Mouse (Mus musculus): ENCODE measurements around the gene Itpkb. TPM values are rescaled to one million over a fixed set of nuclear protein-coding genes. Genes with fewer than 3 reads are reported as not detected.

Itpkb gene
- total and polyA plus RNA-seq, 3 experiments: 4.2 to 14.4 (median 10.6) TPM

GRCm38 (mm10) chr1:180362844-180363243 lies 32.6 kb downstream of the Itpkb start:
- in situ Hi-C loops (cut with MboI; ENCODE audit: low pct_ligation_motif_present, low pct_unique_long_range_greater_than_20kb, low sequenced_read_pairs) (no loop called here), dilution Hi-C loops (cut with MboI; ENCODE audit: extremely low pct_ligation_motif_present, extremely low pct_unique_long_range_greater_than_20kb, low sequenced_read_pairs) (no loop called here)
- Histone ChIP-seq H3K27me3 (replicated peaks) (no peaks in the 10 kb centered on the region), H3K36me3 (replicated peaks in 1 of 2; ENCODE audit: control insufficient read depth in 1 of 2, insufficient read depth in 1 of 2, low read length in 1 of 2) (peaks cover 3 to 43% of the 10 kb centered on the region in 2 experiments), H3K4me1 (ENCODE audit: control insufficient read depth in 1 of 2, insufficient read depth in 2 of 2) (peaks cover 29 to 79% of the 10 kb centered on the region in 2 experiments), H3K79me2 (replicated peaks; ENCODE audit: control insufficient read depth, extremely low read depth, insufficient read depth, poor library complexity, severe bottlenecking) (no peaks in the 10 kb centered on the region), H3K4me2 (ENCODE audit: insufficient read depth, low read depth, poor library complexity, severe bottlenecking) (no peak overlapping the region), H3K9ac (ENCODE audit: insufficient read depth, low read depth) (no peak overlapping the region), H3K9me3 (replicated peaks; ENCODE audit: low read length) (no peaks in the 10 kb centered on the region), H3K27ac (ENCODE audit: insufficient read depth, low read depth) (no peak overlapping the region), H3K4me3 (replicated peaks in 1 of 3; ENCODE audit: low read depth in 2 of 3, low read length in 2 of 3, poor library complexity in 1 of 3) (no peak overlapping the region)
- no peak for DNase-seq (ENCODE audit: extremely low read depth)
- no peak for TF ChIP-seq MYC (IDR thresholded peaks at IDR 0.05; ENCODE audit: low read depth, low read length)
- no peak for TF ChIP-seq EP300 (IDR thresholded peaks at IDR 0.05; ENCODE audit: low read length)
- no peak for TF ChIP-seq ZC3H11A (IDR thresholded peaks at IDR 0.05; ENCODE audit: low read depth, low read length)
- no peak for TF ChIP-seq TBP (conservative IDR thresholded peaks at IDR 0.05; ENCODE audit: low read depth, low read length)
- TF ChIP-seq MAZ (IDR thresholded peaks at IDR 0.05; ENCODE audit: low read depth, low read length): no peak
- no peak for TF ChIP-seq E2F4 (IDR thresholded peaks at IDR 0.05; ENCODE audit: insufficient replicate concordance, low read depth, low read length)
- TF ChIP-seq GABPA (IDR thresholded peaks at IDR 0.05; ENCODE audit: insufficient replicate concordance, low read depth, low read length): no peak
- no peak for TF ChIP-seq CHD2 (IDR thresholded peaks at IDR 0.05; ENCODE audit: low read length)
- no peak for TF ChIP-seq HCFC1 (IDR thresholded peaks at IDR 0.05; ENCODE audit: low read depth, low read length)
- TF ChIP-seq JUND (conservative IDR thresholded peaks at IDR 0.05; ENCODE audit: low read depth, low read length): no peak
- no peak for TF ChIP-seq NRF1 (IDR thresholded peaks at IDR 0.05; ENCODE audit: low read depth, low read length)

DNA sequence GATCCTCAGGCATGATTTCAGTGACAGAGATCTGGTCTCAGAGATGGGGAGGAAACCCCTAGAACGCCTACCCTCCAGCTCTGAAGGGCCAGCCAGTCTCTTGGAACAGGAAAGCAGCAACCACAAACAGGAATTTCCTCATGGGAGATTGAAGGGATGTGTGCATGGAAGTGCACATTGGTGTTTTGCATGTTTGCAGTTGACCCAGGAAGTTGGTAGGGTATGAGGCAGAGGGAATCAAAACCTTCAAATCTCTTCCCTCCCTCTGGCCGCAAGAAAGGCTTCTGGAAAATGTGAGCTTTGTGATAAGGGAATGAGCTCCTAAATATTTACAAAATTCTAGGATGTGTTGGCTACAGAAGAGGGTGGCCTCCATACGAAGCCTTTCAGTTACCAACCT lies 33.0 kb downstream of the Itpkb start:
- Histone ChIP-seq H3K27ac (ENCODE audit: insufficient read depth, low read depth) (no peak overlapping the region), H3K9ac (ENCODE audit: insufficient read depth, low read depth) (no peak overlapping the region), H3K36me3 (replicated peaks in 1 of 2; ENCODE audit: control insufficient read depth in 1 of 2, insufficient read depth in 1 of 2, low read length in 1 of 2) (peaks cover 3 to 45% of the 10 kb centered on the region in 2 experiments), H3K9me3 (replicated peaks; ENCODE audit: low read length) (no peaks in the 10 kb centered on the region), H3K79me2 (replicated peaks; ENCODE audit: control insufficient read depth, extremely low read depth, insufficient read depth, poor library complexity, severe bottlenecking) (no peaks in the 10 kb centered on the region), H3K4me3 (replicated peaks in 1 of 3; ENCODE audit: low read depth in 2 of 3, low read length in 2 of 3, poor library complexity in 1 of 3) (no peak overlapping the region), H3K27me3 (replicated peaks) (no peaks in the 10 kb centered on the region), H3K4me2 (ENCODE audit: insufficient read depth, low read depth, poor library complexity, severe bottlenecking) (no peak overlapping the region), H3K4me1 (ENCODE audit: control insufficient read depth in 1 of 2, insufficient read depth in 2 of 2) (peaks cover 25 to 79% of the 10 kb centered on the region in 2 experiments)
- dilution Hi-C loops (cut with MboI; ENCODE audit: extremely low pct_ligation_motif_present, extremely low pct_unique_long_range_greater_than_20kb, low sequenced_read_pairs): no loop called here
- DNase-seq (ENCODE audit: extremely low read depth): no peak
- in situ Hi-C loops (cut with MboI; ENCODE audit: low pct_ligation_motif_present, low pct_unique_long_range_greater_than_20kb, low sequenced_read_pairs): no loop called here
- TF ChIP-seq MYC (IDR thresholded peaks at IDR 0.05; ENCODE audit: low read depth, low read length) (no peak), ZC3H11A (IDR thresholded peaks at IDR 0.05; ENCODE audit: low read depth, low read length) (no peak), USF2 (conservative IDR thresholded peaks at IDR 0.05; ENCODE audit: low read depth, low read length) (no peak), KAT2A (IDR thresholded peaks at IDR 0.05; ENCODE audit: insufficient replicate concordance, low read length) (no peak), SMC3 (IDR thresholded peaks at IDR 0.05; ENCODE audit: low read depth, low read length) (no peak)

- H3K9me3 ChIP-seq (replicated peaks; ENCODE audit: low read length): no peaks in the 10 kb centered on the region
- H3K79me2 ChIP-seq (replicated peaks; ENCODE audit: control insufficient read depth, extremely low read depth, insufficient read depth, poor library complexity, severe bottlenecking): no peaks in the 10 kb centered on the region
- no peak overlapping the region for H3K9ac ChIP-seq (ENCODE audit: insufficient read depth, low read depth)
- H3K27me3 ChIP-seq (replicated peaks): no peaks in the 10 kb centered on the region
- H3K4me3 ChIP-seq (replicated peaks in 1 of 3; ENCODE audit: low read depth in 2 of 3, low read length in 2 of 3, poor library complexity in 1 of 3): no peak overlapping the region
- in situ Hi-C loops (cut with MboI; ENCODE audit: low pct_ligation_motif_present, low pct_unique_long_range_greater_than_20kb, low sequenced_read_pairs) (no loop called here), dilution Hi-C loops (cut with MboI; ENCODE audit: extremely low pct_ligation_motif_present, extremely low pct_unique_long_range_greater_than_20kb, low sequenced_read_pairs) (no loop called here)
- H3K36me3 ChIP-seq (replicated peaks in 1 of 2; ENCODE audit: control insufficient read depth in 1 of 2, insufficient read depth in 1 of 2, low read length in 1 of 2): peaks cover 3 to 48% of the 10 kb centered on the region in 2 experiments
- H3K27ac ChIP-seq (ENCODE audit: insufficient read depth, low read depth): no peak overlapping the region
- H3K4me2 ChIP-seq (ENCODE audit: insufficient read depth, low read depth, poor library complexity, severe bottlenecking): no peak overlapping the region; the same call in 1 of the 2 replicates
- TF ChIP-seq ETS1 (conservative IDR thresholded peaks at IDR 0.05; ENCODE audit: low read depth, low read length): peak; percentile 89
- TF ChIP-seq SIN3A (IDR thresholded peaks at IDR 0.05; ENCODE audit: low read length): no peak
- peak; percentile 85 for TF ChIP-seq ZNF384 (IDR thresholded peaks at IDR 0.05; ENCODE audit: low read depth, low read length)
- TF ChIP-seq BHLHE40 (IDR thresholded peaks at IDR 0.05; ENCODE audit: low read depth, low read length): peak; percentile 91
- peak; percentile 61; the same call in 1 of the 2 replicates for TF ChIP-seq JUND (conservative IDR thresholded peaks at IDR 0.05; ENCODE audit: low read depth, low read length)
- H3K4me1 ChIP-seq (ENCODE audit: control insufficient read depth in 1 of 2, insufficient read depth in 2 of 2): peaks cover 19 to 79% of the 10 kb centered on the region in 2 experiments
- peak; percentile 78 for DNase-seq (ENCODE audit: extremely low read depth)
Measured at GRCm38 (mm10) chr1:180364005-180364404, 33.7 kb downstream of the Itpkb start.

Measured in CH12.LX (cell line).